Mouse (Mus musculus) layer of hippocampus, adult 9-10 months (tissue): Measurements from ENCODE around the gene Kcnj4.
"Not testable (repeated sequence)": the region's sequence is repeated elsewhere in the genome, so short reads cannot be mapped to it uniquely, and the experiment has no call there.

Experiments used
- DNase-seq: peaks from one replicate; pipeline ENCODE4 v3.0.0; 2022; ENCODE audit warnings: low spot score

The Kcnj4 gene

DNA sequence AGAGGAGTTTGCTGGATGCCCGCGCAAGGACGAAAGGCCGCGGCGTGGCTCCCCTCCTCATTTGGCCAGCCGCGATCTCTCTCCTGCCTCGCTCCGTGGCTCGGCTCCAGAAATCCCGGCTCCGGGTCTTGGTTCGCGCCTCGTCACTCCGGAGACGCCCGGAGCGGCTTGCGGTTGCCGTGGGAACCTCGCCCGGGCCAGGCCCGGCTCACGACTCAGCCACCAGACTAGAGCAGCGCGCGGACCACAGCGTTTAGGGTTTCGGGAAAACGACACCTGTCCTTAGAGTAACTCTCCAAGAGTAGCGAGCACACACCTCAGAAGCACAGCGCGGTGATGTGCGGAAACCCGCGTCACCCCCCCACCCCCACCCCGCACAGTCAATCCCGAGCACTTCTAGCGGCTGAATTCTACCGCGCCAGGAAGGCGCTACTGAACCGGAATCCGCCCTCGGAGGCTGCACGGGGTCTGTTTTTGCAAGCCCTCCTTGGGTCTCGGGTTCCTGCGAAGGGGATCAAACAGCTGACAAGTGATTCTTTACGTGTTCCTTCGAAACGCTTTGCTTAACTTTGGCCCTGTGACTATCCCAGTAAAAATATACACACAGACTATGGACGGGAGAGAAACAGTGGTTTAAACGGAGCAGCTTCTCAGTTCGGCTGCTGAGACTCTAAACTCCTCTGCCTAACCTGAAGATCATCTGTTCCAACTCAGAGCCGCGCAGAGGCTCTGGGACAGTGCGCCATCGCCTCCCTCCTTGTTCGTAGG is 6.7 kb upstream of the Kcnj4 start:
- DNase-seq: no peak

DNA sequence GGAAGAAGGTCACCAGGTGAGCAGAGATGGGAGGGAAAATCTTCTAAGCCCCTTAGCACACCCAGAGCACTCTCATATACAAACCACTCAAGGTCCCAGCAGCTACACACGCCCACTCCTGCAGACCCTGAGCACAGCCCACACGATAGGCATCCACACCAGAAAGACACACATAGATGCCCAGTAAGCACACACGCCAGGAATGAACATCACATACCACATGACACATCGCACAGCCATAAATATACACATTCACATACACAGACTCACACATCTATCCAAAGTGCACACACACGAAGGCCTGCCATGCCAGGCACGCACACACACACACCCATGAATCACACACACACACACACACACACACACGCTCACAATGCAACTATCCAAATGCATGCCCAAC is 5.4 kb upstream of the Kcnj4 start:
- no peak for DNase-seq

DNA sequence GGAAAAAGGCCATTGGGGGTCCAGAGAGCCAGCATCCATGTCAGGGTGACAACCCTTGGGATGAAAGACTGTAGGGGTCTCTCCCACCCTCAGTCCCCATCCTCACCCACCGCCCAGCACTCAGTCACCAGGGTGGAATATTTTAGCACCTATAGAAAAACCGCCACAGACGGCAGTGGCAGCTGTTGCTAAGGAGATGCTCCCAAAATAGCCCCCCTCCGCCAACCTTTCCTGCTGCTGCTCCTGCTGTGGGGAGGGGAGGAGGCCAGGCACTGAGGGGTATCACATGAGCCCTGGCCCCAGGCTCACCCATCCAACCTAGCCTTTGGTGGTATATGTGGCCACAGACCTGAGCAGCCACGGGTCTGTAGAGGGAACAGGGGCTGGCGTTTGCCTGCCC is 5.0 kb upstream of the Kcnj4 start:
- DNase-seq: no peak

DNA sequence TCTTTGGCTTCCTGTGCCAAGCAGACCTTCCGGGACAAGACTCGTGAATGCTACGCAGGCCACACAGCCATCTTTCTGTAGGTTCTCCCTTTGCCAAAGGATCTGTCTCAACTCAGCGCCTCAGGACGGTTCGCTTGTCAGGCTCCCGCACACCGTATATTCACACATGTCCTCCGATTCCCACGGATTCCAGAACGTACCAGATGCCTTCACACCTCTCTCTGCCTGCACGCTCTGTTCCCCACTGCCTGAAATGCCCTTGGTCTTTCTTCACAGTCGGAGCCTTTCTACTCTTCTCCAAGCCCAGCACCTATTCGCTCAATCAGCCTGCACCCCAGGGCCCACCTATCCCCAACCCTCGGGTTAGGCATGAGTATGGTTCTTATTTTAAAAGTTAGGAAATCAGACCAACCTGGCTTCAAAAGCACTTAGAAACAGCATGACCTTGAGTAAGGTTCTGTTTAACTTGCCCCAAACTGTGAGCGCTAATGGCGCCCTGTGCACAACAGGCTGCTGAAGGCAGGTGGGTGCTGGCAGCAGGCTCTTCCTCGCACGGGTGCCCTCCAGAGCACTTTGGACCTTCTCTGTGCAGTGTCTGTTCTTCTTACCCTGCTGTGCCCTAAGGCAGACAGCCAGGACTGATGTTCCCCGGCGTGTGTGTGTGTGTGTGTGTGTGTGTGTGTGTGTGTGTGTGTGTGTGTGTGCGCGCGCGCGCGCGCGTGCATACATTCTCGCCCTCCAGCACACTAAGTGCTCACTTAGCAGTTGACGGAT is 2.2 kb upstream of the Kcnj4 start:
- no peak for DNase-seq

DNA sequence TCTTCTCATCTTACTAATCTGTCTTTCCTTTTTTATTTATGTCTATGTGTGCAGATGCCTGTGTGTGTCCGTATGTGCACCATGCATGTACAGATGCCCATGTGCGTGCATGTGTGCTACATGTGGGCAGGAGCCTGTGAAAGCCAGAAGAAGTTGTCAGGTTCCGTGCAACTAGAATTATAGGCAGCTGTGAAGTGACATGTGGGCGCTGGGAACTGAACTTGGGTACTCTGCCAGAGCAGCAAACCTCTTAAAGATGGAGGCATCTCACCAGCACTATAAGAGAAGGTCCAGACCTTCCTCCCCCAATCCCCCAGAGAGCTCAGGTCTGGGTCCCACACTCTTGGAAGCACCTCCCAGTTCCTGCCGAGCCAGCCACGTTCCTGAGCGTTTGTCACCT is 1.4 kb upstream of the Kcnj4 start:
- no peak for DNase-seq

DNA sequence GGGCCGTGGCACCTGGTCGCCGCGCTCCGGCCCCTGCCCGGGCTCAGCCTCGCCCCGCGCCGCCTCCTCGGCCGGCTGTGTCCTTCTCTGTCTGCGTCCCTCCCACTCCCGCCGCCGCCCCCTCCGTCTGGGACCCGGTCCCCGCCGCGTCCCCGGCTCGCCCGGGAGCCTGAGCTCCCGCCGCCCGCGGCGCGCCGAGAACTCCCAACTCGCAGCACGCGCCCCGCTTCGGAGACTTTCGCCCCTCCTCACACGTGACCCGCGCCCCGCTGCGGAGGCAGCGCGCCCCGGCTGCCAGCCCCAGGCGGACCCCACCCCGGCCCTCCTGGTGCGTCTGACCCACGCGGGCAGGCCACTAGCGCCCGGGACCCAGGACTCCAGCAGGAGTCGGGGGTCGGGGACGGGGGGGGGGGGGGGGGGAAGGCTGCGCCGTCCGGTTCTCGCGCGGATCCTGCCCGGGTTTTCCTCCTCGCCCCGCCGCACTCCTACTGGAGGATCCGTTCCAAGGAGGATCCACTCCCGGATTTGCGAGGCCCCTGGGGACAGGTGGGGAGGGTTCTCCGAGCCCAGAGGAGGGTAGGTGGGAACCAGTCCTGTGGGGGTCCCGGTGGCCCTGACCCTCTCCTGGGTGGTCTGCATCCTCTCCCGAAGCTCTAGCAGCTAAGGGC is 709 bp upstream of the Kcnj4 start:
- DNase-seq: no peak

DNA sequence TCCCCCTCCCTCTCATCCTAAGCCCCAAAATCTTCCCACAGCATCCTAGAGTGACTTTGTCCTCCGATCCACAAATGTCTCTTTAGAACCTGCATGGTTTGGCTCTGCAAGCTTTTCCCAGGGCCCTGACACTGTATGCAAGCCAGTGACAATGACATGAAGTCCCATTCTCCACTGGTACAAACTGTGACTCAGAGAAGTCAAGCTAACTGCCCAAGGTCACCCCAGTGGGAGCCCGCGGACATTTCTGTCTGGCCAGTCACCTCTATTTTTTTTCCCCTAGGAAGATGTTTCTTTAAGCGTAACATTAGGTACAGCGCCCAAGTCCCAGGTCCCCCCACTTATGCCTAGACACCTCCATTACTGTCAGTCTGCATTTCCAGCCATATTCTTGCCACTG is 1.6 kb downstream of the Kcnj4 start:
- no peak for DNase-seq

DNA sequence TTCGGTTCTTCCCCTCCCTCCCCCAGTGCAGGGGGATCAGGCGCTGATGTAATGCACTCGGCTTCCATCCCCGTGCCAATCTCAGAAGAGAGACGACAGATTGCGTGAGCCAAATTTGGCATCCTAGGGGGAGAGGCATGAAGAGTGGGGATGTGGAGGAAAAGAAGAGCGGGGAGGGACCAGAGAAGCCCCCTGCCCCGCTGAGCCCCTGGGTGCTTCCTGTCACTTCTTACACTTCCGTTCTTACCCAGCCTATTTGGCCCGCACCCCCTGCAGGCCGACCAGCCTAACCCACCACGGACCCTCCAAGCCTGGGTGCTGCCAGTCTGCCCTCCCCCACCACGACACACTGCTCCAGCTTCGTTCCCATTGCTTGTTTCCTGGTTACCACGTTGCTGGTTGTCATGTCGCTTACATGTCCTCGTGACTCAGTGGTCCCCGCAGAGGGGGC is 2.1 kb downstream of the Kcnj4 start:
- no peak for DNase-seq

DNA sequence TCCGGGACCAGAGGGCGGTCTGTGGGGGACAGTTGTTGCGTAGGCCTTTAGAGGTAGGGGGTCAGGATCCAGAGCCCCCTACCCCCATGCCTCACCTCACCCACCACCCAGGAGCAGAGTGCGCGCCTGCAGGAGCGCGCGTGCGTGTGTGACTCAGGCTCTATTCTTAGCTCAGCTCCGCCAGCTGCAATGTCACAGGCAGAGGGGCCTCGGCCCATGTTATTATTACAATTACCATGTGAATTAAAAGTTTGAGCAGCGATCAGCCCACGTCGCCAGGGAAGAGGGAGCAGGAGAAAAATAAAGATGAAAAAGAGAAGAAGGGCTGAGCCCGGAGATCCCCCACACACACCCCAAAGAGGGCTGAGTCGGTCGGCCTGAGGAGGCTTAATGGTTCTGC is 4.9 kb downstream of the Kcnj4 start:
- no peak for DNase-seq

DNA sequence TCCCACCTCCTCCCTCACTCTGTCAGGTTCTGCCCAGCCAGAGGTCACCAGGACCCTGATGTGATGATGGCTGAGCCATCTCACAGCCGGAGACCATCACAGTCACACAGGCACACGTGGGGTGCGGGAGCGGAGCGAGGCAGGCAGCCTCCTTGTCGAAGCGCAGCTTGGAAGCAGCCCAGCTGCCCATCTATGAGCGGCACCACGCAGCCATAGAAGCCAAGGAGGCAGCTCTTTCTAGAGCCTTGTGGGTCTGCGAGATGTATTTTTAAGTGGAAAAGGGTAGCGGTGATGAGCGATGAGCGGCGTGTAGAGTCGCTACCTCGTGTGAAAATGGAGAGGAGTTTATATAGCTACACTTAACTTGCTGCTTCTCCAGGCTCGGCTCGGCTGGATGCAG is 11.5 kb downstream of the Kcnj4 start:
- no peak for DNase-seq

DNA sequence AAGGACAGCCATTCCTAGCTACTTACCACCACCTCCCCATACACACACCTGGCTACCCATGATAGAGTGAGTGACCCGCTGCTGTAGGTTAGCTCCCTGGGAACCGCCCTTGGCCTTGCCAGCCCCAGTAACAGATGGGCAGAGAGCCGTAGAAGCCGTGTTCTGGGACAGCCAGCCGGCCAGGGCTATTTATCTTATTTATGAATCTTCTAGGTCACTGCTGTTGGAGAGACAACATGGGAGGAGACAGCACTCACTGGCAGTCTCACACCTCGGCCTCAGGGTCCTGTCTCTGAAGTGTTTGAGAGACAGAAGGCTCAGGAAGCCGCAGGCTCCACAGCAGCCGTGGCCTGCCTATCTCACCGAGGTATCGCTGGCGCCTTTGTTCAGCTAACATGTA is 15.6 kb downstream of the Kcnj4 start:
- no peak for DNase-seq

DNA sequence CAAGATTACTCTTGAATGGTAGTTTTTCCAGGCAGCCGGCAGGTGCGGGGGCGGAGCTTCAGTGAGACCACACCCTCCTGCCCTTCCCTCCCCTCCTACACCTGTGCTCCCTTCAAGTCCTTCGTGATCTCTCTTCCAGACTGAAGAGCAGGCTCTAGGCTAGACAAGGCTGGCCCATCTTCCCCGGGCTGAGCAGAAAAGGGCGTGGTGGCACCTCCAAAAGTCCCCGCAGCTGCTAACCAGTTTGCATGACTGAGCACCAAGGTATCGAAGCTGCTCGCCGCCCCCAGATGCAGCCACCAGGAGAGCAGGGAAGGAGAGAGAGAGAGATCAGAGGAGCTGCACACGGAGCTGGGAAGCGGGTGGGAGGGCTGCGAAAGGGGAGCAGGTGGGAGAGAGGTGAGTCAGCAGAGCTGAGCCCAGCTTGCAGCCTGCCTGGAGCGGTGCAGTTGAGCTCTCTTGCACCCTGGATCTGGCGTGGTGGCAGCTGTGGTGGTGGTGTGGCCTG is 23.8 kb downstream of the Kcnj4 start:
- no peak for DNase-seq

DNA sequence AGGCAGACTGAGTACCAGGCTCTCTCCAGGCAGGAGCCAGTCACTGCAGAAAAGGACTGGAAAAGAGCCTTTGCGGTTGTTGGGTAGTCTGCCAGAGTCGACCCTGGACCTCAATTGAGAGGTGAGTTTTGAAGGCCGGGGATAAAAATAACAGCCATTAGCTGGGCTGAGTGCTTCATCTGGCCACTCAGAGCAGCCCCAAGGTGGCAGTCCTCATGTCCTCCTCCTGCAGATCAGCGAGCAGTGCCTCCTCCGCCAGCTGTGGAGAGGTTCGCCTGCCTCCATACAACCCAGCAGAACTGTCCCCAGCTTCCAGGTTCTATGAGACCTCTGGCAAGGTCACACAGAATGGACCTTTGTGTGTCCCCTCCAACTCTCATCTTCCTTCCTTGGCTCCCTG is 27.8 kb downstream of the Kcnj4 start:
- no peak for DNase-seq

DNA sequence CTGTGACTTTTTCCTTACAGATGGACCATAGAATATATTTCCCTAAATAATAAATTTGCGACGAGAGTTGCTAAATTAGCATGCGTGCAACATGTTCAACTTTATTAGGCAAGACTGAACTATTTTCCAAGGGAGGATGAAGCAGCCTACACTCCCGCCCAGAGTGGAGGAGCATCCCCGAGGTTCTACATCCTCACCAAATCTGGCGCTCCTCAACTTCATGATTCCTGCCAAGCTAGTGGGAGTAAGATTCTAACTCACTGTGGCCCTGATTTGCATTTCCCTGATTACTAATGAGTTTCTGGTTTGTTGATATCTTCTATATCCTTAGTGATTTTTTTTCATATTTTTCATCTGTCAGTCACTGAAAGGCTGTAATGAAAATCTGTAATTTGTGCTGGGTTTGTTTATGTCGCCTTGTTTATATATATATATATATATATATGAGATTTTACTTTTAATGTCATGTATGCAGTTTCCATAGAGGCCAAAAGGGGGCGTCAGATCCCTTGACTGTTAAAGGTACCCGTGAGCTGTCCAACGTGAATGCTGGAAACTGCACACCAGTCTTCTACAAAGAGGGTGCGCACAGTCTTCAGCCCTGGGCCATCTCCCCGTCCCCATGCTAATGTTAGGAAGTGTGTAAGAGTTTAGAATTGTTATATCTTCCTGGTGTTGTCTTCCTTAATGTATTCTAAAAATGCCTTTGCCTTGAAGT is 31.2 kb downstream of the Kcnj4 start:
- no peak for DNase-seq

DNA sequence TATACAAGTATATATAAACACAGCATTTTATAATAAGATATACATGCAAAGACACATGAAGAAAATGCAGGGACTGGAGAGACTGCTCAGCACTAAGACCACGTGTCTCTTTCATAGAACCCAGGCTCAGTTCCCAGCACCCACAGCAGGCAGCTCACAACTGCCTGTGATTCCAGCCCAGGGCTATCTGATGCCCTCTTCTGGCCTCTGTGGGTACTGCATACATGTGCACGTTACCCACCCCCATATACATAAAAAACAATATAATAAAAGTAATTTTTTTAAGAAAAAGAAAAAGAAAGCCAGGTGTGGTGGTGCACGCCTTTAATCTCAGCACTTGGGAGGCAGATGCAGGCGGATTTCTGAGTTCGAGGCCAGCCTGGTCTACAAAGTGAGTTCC is 32.0 kb downstream of the Kcnj4 start:
- DNase-seq: no peak

DNA sequence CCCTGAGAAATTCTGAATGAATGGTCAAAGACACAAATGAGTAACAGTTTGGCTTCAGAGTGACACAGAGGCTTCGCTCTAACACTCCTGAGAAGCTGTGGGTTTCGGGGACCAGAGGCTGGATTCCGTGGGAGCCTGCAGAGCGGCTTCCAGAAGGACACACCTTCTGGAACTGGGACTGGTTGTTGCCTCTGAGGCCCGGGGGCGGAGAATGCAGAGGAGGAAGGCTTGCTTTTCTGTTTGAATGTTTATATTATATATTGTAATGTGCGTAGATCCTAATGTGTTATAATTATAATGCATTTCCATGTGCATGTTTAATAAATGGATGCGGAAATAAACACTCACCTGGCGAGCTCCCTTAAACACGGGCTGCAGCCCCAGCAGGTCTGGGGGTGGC is 33.9 kb downstream of the Kcnj4 start:
- DNase-seq: no peak

DNA sequence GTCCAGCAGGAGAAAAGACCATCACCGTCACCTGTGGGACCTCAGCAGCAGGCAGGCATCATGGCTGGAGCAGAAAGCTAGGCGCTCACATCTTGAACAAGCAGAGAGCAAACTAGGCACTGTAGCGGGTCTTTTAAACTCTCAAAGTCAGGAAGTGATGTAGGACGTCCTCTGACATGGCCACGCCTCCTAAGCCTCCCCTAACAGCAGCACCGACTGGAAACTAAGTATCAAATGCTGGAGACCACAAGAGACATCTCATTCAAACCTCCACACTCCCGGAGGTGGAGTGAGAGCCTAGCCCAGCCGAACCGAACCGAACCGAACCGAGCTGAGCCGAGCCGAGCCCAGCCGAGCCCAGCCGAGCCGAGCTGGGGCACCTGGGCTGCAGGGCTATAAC is 34.5 kb downstream of the Kcnj4 start:
- DNase-seq: no peak

DNA sequence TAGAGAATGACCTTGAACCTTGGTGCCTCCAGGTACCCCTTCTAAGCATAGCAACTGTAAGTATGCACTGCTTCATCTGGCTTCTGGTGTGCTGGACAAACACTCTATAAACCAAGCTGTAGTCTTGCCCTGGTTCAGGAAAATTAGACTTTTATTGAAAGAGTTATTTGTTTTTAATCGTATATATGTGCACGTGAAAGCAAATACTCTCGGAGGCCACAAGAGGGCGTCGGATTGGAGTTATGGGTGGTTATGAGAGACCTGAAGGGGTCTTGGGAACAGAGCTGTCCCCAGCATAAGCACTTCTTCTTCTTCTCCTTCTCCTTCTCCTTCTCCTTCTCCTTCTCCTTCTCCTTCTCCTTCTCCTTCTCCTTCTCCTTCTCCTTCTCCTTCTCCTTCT is 35.5 kb downstream of the Kcnj4 start:
- DNase-seq: no peak

DNA sequence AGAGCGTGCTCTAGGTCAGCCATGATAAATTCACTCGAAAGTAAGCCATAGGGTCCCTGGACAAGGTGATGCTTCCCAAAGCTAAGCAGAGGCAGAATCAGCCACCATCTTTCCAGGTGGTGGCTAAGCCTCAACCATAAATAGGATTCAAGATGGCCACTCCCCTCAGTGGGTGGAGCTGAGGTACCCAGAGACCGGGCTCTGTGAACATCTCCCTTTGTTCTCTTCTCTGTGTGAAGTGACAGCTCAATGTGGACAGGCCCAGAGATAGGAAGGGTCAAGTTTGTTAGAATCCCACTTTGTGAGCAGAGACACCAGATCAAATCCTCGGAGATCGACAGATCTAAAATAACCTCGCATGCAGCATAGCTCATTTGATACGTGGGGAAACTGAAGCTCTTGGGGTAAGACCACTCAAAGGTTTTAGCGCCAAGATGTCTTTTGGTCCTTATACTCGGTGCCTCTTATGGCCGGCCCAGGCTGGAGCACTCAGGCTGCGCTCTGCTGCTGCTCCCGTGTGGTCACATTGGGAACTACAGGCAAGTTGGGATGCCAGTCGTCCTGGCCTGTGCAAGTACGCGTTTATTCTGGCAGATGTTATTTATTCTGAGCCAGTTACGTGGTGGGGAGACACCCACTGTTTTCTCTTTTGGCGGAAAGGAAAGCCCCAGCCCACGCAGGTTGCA is 38.3 kb downstream of the Kcnj4 start:
- peak; percentile 82 for DNase-seq

DNA sequence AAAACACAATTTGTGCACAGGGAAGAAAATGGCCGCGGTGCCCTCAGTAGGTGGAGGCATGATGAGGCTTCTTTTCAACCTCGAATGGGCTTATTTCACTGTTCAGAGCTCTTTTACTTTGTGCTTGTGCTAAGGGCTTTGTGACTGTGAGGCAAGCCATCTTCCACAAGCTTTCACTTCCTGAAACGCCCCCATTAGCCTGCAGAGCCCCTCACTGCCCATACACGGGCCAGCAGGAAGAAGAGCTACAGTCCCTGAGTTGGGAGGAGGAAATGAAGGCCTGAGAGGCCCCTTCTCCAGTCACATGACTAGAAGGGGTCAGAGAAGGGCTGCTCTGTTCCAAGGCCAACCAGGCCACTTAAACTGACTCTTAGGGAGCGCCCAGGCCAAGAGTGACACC is 48.5 kb downstream of the Kcnj4 start:
- no peak for DNase-seq

DNA sequence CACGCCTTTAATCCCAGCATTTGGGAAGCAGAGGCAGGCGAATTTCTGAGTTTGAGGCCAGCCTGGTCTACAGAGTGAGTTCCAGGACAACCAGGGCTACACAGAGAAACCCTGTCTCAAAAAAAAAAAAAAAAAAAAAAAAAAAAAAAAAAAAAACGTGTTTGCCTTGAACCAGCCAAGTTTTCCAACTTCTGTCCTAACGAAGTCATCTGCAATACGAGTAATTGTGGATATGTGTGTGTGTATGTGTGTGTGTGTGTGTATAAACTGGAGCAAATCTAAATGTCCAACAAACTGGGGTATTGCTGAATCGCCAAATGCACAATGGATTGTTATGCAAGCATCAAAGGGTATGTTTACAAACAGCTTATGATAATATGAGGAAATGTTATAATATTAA is 48.9 kb downstream of the Kcnj4 start:
- DNase-seq: not testable (repeated sequence)
